Mouse (Mus musculus): ENCODE data around the gene Rab11fip3. TPM values are rescaled to one million over a fixed set of nuclear protein-coding genes. Genes with fewer than 3 reads are reported as not detected.
A peak's percentile ranks its signal among the peaks of the same experiment; 100 is the strongest.

Gene Rab11fip3
- polyA plus RNA-seq, 1 experiment from 2014 or later, result 4.7 TPM

GRCm38 (mm10) chr17:25992274-25992673 is 77.1 kb downstream of the Rab11fip3 start:
- DNase-seq (ENCODE audit: low spot score), result no peak

DNA sequence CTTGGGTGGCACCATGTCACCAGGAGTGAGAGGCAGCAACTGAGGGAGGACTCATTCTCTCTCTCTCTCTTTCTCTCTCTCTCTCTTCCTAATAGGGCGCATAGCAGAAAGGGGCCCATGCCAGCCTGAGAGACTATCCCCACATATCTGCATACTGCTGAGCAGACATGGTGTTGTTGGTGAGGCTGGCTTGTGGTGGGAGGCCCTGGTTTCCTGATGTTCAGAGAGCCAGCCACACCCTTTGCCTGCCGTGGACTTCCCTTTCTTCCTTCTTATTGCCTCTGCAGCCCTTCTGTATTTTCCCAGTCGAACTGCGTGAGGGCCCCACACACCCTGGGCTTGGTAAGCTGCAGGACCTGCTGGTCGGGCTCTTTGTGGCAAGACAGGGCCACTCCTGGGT is 79.0 kb downstream of the Rab11fip3 start:
- DNase-seq (ENCODE audit: low spot score), result no peak

- peak; percentile 94 for DNase-seq (ENCODE audit: low spot score)
These were observed 83.8 kb downstream of the Rab11fip3 start, which contains the start of gene Capn15 for GRCm38 (mm10) chr17:25985306-25986294. Gene Capn15, minus strand, starts transcription at chr17:25985796.

- peak; percentile 28 for DNase-seq (ENCODE audit: low spot score)
These were observed 84.6 kb downstream of the Rab11fip3 start for GRCm38 (mm10) chr17:25984556-25985305.

- DNase-seq (ENCODE audit: low spot score), result no peak
These were observed 85.3 kb downstream of the Rab11fip3 start for GRCm38 (mm10) chr17:25984066-25984465.

- no peak for DNase-seq (ENCODE audit: low spot score)
These were observed 86.4 kb downstream of the Rab11fip3 start for GRCm38 (mm10) chr17:25982913-25983312.

DNA sequence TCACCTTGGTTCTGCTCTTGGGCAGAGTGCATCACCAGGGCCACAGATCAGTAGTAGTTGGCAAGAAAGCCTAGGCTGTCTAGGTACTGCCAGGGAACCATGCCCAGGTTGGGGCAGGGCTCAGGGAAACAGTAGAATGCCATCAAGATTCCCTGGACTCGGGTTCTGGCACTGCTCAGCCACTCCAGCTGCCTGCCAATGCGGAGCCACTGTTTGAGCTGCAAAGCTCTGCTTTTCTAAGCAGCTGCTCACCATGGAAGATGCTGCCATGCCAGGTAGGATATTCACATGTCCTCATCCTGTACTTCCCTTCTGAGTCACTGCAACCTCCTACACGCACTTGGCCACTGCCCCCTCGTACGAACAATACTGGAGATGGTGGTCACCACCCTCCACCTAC is 88.5 kb downstream of the Rab11fip3 start:
- DNase-seq (ENCODE audit: low spot score), result no peak

DNA sequence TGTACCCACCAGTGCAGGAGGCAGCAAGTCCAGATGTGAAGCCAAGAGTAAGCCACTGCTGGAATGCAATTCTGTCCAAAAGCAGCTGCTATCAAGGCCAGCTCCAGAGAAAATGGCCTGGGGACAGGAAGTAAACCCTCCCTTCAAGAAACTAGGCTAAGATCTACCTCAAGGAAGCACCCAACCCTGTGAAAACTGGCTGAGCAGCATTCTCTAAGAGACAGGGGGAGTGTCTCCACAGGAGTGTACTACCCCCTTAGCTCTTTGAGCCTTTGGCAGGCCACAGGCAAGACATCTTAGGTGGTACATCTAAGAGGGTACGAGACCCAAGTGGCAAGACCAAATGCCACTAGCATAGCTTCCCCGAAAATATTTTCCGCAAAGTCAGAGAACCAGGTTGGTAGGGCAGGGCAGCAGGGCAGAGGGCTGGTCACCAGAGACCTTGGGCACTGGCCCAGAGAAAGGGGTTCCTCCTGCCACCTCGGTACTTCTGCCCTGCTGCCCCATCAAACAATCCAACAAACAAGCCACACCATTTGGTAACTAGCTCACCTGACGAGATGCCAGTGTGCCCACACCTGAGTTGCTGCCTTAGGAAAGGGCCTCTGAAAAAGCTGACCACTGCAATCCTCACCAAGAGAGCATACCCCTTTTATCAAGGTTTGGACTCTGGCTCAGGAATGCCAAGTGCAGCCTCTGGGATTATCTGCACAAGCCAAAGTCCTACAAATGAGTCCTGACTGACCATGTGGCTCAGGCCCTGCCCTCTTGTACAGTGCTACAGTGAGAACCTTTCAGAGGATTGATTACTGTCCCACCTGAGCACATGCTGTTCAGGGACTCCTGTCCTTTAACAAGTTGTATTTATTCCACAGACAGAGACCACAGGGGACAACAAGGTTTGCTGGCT is 89.3 kb downstream of the Rab11fip3 start:
- DNase-seq (ENCODE audit: low spot score), result no peak

- no peak for DNase-seq (ENCODE audit: low spot score)
These were observed 98.2 kb downstream of the Rab11fip3 start for GRCm38 (mm10) chr17:25970954-25971707.

- DNase-seq (ENCODE audit: low spot score), result no peak
These were observed 98.9 kb downstream of the Rab11fip3 start for GRCm38 (mm10) chr17:25970448-25970847.

GRCm38 (mm10) chr17:25968176-25968575 is 101.2 kb downstream of the Rab11fip3 start:
- DNase-seq (ENCODE audit: low spot score), result no peak

DNA sequence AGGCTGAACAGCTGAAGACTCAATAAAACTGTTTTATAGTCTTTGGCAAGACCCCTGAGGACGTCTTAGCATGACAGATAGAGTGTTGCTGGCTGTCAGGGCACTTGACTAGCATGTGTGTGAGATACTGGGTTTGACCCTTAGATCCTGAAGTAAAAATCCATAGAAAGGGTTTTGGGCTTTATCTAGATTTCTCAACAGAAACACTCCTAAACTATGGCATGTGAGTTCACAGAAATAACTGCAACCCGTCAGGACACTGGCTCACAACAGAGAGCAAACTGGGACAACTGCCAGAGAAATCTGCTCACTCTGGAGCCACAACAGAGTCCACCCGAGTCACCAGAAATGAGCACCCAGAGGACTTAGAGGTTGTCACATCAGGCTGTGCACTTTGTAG is 101.7 kb downstream of the Rab11fip3 start:
- DNase-seq (ENCODE audit: low spot score), result no peak

- DNase-seq (ENCODE audit: low spot score), result no peak
These were observed 105.1 kb downstream of the Rab11fip3 start for GRCm38 (mm10) chr17:25964271-25964670.

DNA sequence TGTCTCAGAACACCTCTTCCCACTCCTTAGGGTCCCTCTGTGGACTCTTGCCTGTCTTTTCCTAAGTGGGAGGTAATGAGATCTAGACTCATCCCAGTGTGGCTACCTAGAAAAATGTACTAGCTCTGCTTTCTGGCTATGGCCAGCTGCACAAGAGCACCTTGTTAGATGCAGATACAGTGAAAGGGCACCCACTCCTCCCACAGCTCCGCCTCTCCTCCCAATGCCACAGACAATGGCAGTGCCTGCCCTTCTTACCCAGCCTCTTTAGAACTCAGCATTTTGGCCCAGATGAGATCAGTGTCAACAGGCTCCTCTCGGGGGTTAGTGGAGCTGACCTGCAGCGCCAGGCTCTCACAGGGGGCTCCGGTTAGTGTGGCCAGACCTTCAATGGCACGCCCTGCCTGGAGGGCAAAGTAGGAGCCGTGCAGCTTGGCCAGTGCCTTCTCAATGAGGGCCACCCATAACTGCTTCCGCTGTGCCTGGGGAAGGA is 106.9 kb downstream of the Rab11fip3 start:
- no peak for DNase-seq (ENCODE audit: low spot score)

- DNase-seq (ENCODE audit: low spot score), result no peak
These were observed 107.8 kb downstream of the Rab11fip3 start for GRCm38 (mm10) chr17:25961566-25961965.

GRCm38 (mm10) chr17:25959630-25960467 is 109.5 kb downstream of the Rab11fip3 start:
- no peak for DNase-seq (ENCODE audit: low spot score)

- no peak for DNase-seq (ENCODE audit: low spot score)
These were observed 110.4 kb downstream of the Rab11fip3 start for GRCm38 (mm10) chr17:25958771-25959494.

DNA sequence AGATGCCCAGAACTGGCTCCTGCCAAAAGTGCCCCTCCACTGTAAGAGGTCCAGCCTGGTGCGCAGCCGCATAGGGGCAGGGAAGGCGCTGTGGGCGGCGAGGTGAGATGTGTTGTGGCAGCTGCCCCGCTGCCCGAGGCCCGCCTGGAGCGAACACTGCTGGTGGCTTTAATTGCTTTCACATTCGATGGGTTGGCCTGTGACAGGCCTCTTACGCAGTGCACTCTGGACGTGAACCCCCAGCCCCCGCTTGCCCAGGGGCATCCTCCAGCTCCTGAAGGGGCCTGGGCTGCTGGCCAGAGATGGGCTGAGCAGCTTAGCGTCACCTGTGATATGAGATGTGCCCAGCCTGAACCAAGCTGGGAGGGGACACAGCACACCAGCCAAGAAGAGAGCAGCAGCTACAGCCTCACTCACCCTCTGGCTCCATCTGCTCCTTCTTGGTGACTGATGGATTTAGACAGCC is 111.7 kb downstream of the Rab11fip3 start:
- DNase-seq (ENCODE audit: low spot score), result no peak

Measured in thymus, postnatal 0 days (tissue).